Comparison of ENCODE assay signal across 19 mouse cellular contexts in genomic region chr1:23097996-23098395, GRCm38 (mm10). TPM values are rescaled to one million over a fixed set of nuclear protein-coding genes. Genes with fewer than 3 reads are reported as not detected.
A peak's percentile ranks its signal among the peaks of the same experiment; 100 is the strongest.
DNase-seq lines count a peak whose midpoint lies in the region; ATAC-seq lines count a peak whose summit lies in the region.
"Had no signal": no experiment of that assay in that cellular context is flagged by ENCODE, and none has a peak within 500 bp of the region (broad histone marks: within the 10 kb centered on the region; RNA-seq: fewer than 3 reads in every experiment).

No protein-coding gene starts in this region.

- DNase-seq in cerebellum, postnatal 4 days (ENCODE audit: low spot score in 2 of 2): no peak
- peak; percentile 17 for DNase-seq in layer of hippocampus, adult 9-11 months
- DNase-seq in layer of hippocampus, postnatal 36 days: no peak
- DNase-seq in cerebellum, adult 18-20 months: peak; percentile 45 to 47
- DNase-seq in telencephalon, adult 2 months (ENCODE audit: low read depth, low spot score): peak; percentile 38
- DNase-seq in left cerebral cortex, adult 11 months (ENCODE audit: low spot score): no peak
- DNase-seq: gastrocnemius, adult 2 months; heart, postnatal 14 days; kidney, adult 2 months; kidney, postnatal 14 days; midbrain, embryonic 14.5 days; thymus, postnatal 25 days had no signal

- ATAC-seq in cerebellum, adult (ENCODE audit: insufficient number of reproducible peaks, low FRiP score, low TSS enrichment): peak; percentile 56; the same call in 1 of the 2 replicates
- ATAC-seq: inflammation-experienced regulatory T-cells, adult 6 months had no signal

RNA-seq across cellular contexts. Expression of gene 4933415F23Rik, which starts 4.1 kb away (rescaled TPM):
- not detected for total RNA-seq in layer of hippocampus, postnatal 36 days (2021)
- total RNA-seq: adrenal gland, postnatal 4 days; CH12.LX; granulocyte monocyte progenitor cell, adult 5-6 weeks; heart, postnatal 14 days; left cerebral cortex, postnatal 10 days; MEL had no signal

Comparison
In these comparisons a context has a peak if more than half of its experiments do, and no peak if none do; other contexts are left out.
1. DNase-seq: peak in layer of hippocampus, adult 9-11 months (single experiment), cerebellum, adult 18-20 months (2 of 2) and telencephalon, adult 2 months (single experiment); none in cerebellum, postnatal 4 days (0 of 2), layer of hippocampus, postnatal 36 days (0 of 2) and left cerebral cortex, adult 11 months (single experiment).